Mouse (Mus musculus) ES-Bruce4 (cell line): ENCODE measurements around the gene Trib3.

ENCODE experiments used
- CTCF ChIP-seq: IDR thresholded peaks from one replicate; pipeline ENCODE4 v1.8.1; 2011; ENCODE audit warnings: low read depth, low read length
- EP300 ChIP-seq: IDR thresholded peaks from 2 replicates; pipeline ENCODE4 v1.6.1; 2011; ENCODE audit warnings: low read depth, low read length; ENCODE audit not compliant: insufficient read depth

- no peak for TF ChIP-seq EP300
- no peak for TF ChIP-seq CTCF
These were observed 36.6 kb downstream of the Trib3 start for GRCm38 (mm10) chr2:152307186-152307585.
